Mouse (Mus musculus) lung, embryonic 16.5 days (tissue): ENCODE measurements around the gene Sms. TPM values are rescaled to one million over a fixed set of nuclear protein-coding genes. Genes with fewer than 3 reads are reported as not detected.

Source experiments
- ATAC-seq: fragments of 200-750 bp; cut with Nextera tagmentation; 2 replicates; pipeline ENCODE4 v1.8.0; 2017; ENCODE audit warnings: low read depth, mild to moderate bottlenecking, moderate library complexity
- H3K27ac ChIP-seq: fragments of 300-500 bp; sonication (generic); 2 replicates; pipeline ENCODE4 v1.5.1; 2014; ENCODE audit warnings: mild to moderate bottlenecking, control low read depth, low read length
- H3K27me3 ChIP-seq: fragments of 300-500 bp; sonication (generic); 2 replicates; pipeline ENCODE4 v1.6.1; 2014; ENCODE audit warnings: low read depth, low read length, mixed read lengths; ENCODE audit not compliant: control insufficient read depth, insufficient read depth
- H3K36me3 ChIP-seq: fragments of 300-500 bp; sonication (generic); 2 replicates; pipeline ENCODE4 v1.6.1; 2014; ENCODE audit warnings: low read length; ENCODE audit not compliant: control insufficient read depth, insufficient read depth
- H3K4me1 ChIP-seq: fragments of 300-500 bp; sonication (generic); replicated peaks from 2 replicates; pipeline ENCODE4 v1.6.1; 2014; ENCODE audit warnings: low read length, mixed read lengths; ENCODE audit not compliant: control insufficient read depth, insufficient read depth
- H3K4me2 ChIP-seq: fragments of 300-500 bp; sonication (generic); 2 replicates; pipeline ENCODE4 v1.6.1; 2014; ENCODE audit warnings: low read depth, low read length, control low read depth
- H3K4me3 ChIP-seq: fragments of 300-500 bp; sonication (generic); 2 replicates; pipeline ENCODE4 v1.5.1; 2014; ENCODE audit warnings: mild to moderate bottlenecking, low read length, control low read depth
- H3K9ac ChIP-seq: fragments of 300-500 bp; sonication (generic); 2 replicates; pipeline ENCODE4 v1.6.1; 2014; ENCODE audit warnings: low read length, control low read depth
- H3K9me3 ChIP-seq: fragments of 300-500 bp; sonication (generic); 2 replicates; pipeline ENCODE4 v1.6.1; 2016; ENCODE audit warnings: low read length; ENCODE audit not compliant: control insufficient read depth
- WGBS: fragments of 180-500 bp; shearing (Covaris S2); extraction: QIAGEN DNeasy Blood & Tissue Kit; methylation state at CpG from one replicate; pipeline ENCODE4 v1.1.7; 2014; 5-methylcytosine and 5-hydroxymethylcytosine counted together
- polyA plus RNA-seq: library from polyadenylated mRNA; unstranded; fragments of >200 nt; fragmentation: Nextera tagmentation; extraction: Ambion mirVana; gene quantifications from 2 replicates; pipeline ENCODE4 v1.2.1, GENCODE M21; 2015

Gene Sms
- polyA plus RNA-seq, 1 experiment from 2014 or later, result 71.0 TPM

DNA sequence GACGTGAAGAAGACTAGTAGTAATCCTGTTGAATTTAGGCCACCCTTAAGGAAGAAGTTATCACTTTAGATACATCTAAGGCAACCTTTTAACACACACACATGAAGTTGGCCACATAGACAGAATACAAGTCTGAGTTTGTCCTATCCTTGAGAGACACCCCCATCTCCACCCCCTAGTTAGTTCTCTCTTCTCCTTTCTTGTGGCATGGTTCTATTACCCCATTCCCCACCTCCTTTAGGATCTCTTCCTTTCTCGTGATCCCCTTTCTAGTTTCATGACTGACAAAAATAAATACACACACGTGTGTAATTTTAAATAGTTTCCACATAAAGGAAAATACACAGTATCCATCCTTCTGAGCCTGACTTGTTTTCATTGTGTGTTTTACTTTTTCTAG, 23.3 kb downstream of the Sms start:
- no peaks in the 10 kb centered on the region for H3K4me1 ChIP-seq
- no peak overlapping the region for H3K4me3 ChIP-seq
- 72% methylated on average over 3 of the region's 3 CpGs for WGBS
- H3K27ac ChIP-seq, result no peak overlapping the region
- no peak for ATAC-seq
- no peak overlapping the region for H3K9ac ChIP-seq
- H3K36me3 ChIP-seq, result peaks cover 2% of the 10 kb centered on the region; the same call in 1 of the 2 replicates
- H3K9me3 ChIP-seq, result no peaks in the 10 kb centered on the region
- H3K4me2 ChIP-seq, result no peak overlapping the region
- H3K27me3 ChIP-seq, result no peaks in the 10 kb centered on the region

- no peak overlapping the region for H3K4me2 ChIP-seq
- peaks cover 2% of the 10 kb centered on the region; the same call in 1 of the 2 replicates for H3K36me3 ChIP-seq
- no peaks in the 10 kb centered on the region for H3K9me3 ChIP-seq
- no peak for ATAC-seq
- H3K9ac ChIP-seq, result no peak overlapping the region
- no peak overlapping the region for H3K27ac ChIP-seq
- WGBS, result 55% methylated on average over 2 of the region's 2 CpGs
- no peaks in the 10 kb centered on the region for H3K27me3 ChIP-seq
- H3K4me3 ChIP-seq, result no peak overlapping the region
- H3K4me1 ChIP-seq, result no peaks in the 10 kb centered on the region
Observed at GRCm38 (mm10) chrX:157468055-157468454, 24.0 kb downstream of the Sms start.

- Histone ChIP-seq H3K4me2 (no peak overlapping the region), H3K27me3 (no peaks in the 10 kb centered on the region), H3K9me3 (no peaks in the 10 kb centered on the region), H3K27ac (no peak overlapping the region), H3K4me1 (no peaks in the 10 kb centered on the region), H3K9ac (no peak overlapping the region), H3K4me3 (no peak overlapping the region), H3K36me3 (peaks cover 2% of the 10 kb centered on the region; the same call in 1 of the 2 replicates)
- WGBS, result 67% methylated on average over 1 of the region's 1 CpGs
- no peak for ATAC-seq
Observed at GRCm38 (mm10) chrX:157465949-157466348, 26.1 kb downstream of the Sms start.

DNA sequence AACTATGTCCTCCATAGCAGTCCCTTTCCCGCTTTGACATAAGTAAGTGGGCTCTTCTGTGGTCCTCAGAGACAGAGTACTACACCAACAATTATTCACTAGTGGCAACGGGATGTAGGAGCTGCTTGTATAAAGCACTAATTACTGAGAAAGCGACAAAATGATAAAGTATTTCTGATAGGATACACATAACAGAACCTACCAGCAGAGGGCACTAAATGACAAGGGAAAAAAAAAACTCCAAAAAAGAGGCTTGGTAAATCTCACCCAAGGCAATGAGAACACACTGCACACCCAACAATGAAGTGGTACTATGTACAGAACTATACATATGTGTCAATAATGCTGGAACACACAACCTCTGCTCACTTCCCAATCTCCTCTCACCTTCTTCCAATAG, 29.4 kb downstream of the Sms start:
- no peak overlapping the region for H3K27ac ChIP-seq
- ATAC-seq, result no peak
- WGBS, result 77% methylated on average over 3 of the region's 3 CpGs
- H3K4me3 ChIP-seq, result no peak overlapping the region
- H3K27me3 ChIP-seq, result no peaks in the 10 kb centered on the region
- peaks cover 3% of the 10 kb centered on the region; the same call in 1 of the 2 replicates for H3K36me3 ChIP-seq
- no peak overlapping the region for H3K9ac ChIP-seq
- no peak overlapping the region for H3K4me2 ChIP-seq
- H3K9me3 ChIP-seq, result no peaks in the 10 kb centered on the region
- no peaks in the 10 kb centered on the region for H3K4me1 ChIP-seq

DNA sequence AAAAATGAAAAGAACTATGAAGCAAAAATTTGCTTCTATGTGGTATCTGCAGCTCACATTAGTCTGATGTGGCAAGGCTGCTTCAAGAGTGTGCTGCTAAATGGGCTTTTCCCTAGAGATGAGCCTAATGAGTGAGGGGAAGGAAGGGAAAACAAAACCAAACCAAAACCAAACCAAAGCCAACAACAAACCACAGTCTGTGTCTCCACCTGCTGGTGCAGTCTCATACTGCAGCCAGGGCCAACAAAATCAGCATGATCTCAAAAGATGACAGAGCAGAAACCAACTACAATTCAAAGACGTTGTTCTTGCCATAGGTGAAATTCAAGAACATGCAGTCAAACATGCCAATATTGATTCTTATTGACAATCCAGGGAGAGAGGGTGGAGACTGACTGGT, 37.7 kb downstream of the Sms start:
- Histone ChIP-seq H3K9me3 (no peaks in the 10 kb centered on the region), H3K27ac (no peak overlapping the region), H3K4me2 (no peak overlapping the region), H3K9ac (no peak overlapping the region), H3K4me1 (no peaks in the 10 kb centered on the region), H3K4me3 (no peak overlapping the region), H3K27me3 (no peaks in the 10 kb centered on the region), H3K36me3 (peaks cover 3% of the 10 kb centered on the region; the same call in 1 of the 2 replicates)
- ATAC-seq, result no peak
- WGBS, result 56% methylated on average over 1 of the region's 1 CpGs

DNA sequence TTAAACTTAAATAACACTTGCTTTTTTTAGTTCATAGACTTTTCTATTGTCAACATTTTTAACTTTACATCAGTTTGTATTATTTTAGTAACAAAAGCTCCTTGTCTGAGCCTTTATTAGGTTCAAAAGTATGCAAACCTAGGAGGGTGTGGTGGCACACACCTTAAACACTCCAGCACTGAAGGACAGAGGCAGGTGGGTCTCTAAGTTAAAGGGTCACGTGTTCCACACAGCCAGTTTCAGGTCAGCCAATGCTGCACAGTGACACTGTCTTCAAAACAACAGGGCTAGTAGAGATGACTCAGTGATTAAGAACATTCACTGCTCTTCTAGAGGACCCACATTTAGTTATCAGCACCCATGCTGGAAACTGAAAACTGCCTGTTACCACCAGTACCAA, 43.1 kb downstream of the Sms start:
- no peak overlapping the region for H3K4me3 ChIP-seq
- WGBS, result 89% methylated on average over 1 of the region's 1 CpGs
- H3K9me3 ChIP-seq, result no peaks in the 10 kb centered on the region
- no peaks in the 10 kb centered on the region for H3K4me1 ChIP-seq
- ATAC-seq, result no peak
- H3K27me3 ChIP-seq, result no peaks in the 10 kb centered on the region
- H3K9ac ChIP-seq, result no peak overlapping the region
- H3K36me3 ChIP-seq, result no peaks in the 10 kb centered on the region
- no peak overlapping the region for H3K4me2 ChIP-seq
- H3K27ac ChIP-seq, result no peak overlapping the region

GRCm38 (mm10) chrX:157447431-157447830, 44.7 kb downstream of the Sms start:
- H3K9me3 ChIP-seq, result no peaks in the 10 kb centered on the region
- no peaks in the 10 kb centered on the region for H3K4me1 ChIP-seq
- WGBS, result 81% methylated on average over 6 of the region's 6 CpGs
- H3K27me3 ChIP-seq, result no peaks in the 10 kb centered on the region
- no peaks in the 10 kb centered on the region for H3K36me3 ChIP-seq
- H3K4me3 ChIP-seq, result no peak overlapping the region
- no peak overlapping the region for H3K27ac ChIP-seq
- H3K4me2 ChIP-seq, result no peak overlapping the region
- no peak for ATAC-seq
- H3K9ac ChIP-seq, result no peak overlapping the region

DNA sequence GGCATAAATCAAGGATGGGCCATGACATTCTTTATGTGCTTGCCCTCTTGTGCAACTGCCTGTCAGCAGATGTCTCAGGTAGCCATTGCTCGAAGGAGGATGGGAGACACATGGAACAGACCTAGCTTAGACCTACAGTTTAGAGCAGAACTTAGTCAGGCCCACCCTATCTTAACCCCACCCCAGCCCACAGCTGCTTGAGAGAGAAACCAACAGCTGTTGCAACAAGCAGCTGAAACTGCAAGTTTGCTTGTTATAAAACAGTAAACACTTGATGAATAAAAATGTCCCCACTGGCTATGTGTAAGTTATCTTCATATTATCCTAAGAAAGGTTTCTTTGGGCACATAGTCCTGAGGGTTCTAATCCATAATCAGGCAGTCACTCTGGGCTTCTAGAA, 57.3 kb downstream of the Sms start:
- ATAC-seq, result no peak
- Histone ChIP-seq H3K27me3 (no peaks in the 10 kb centered on the region), H3K4me3 (no peak overlapping the region), H3K27ac (no peak overlapping the region), H3K4me2 (no peak overlapping the region), H3K9me3 (no peaks in the 10 kb centered on the region), H3K36me3 (no peaks in the 10 kb centered on the region), H3K4me1 (no peaks in the 10 kb centered on the region), H3K9ac (no peak overlapping the region)
- 76% methylated on average over 1 of the region's 1 CpGs for WGBS

GRCm38 (mm10) chrX:157419451-157419850, 72.6 kb downstream of the Sms start:
- WGBS, result 20% methylated on average over 2 of the region's 2 CpGs
- Histone ChIP-seq H3K9me3 (no peaks in the 10 kb centered on the region), H3K4me1 (no peaks in the 10 kb centered on the region), H3K9ac (no peak overlapping the region), H3K4me3 (no peak overlapping the region), H3K36me3 (no peaks in the 10 kb centered on the region), H3K27ac (no peak overlapping the region), H3K27me3 (no peaks in the 10 kb centered on the region), H3K4me2 (no peak overlapping the region)
- ATAC-seq, result no peak

DNA sequence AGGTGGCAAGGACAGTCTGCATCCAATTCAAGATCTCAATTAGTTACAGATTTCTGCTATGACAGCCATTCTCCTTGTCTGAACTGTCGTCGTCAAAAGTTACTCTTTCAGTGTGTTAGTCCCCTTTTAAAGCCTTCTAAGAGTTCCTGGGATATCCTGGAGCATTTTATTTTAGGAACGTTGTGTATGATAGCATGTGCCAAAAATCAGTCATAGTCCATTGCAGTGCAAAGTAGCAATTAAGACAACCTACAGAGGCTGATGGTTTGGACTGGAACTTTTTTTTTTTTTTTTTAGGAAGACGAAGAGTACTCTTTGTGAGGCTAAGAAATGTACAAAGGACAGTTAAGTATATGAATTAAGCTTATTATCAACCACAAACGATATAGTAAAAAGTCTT, 76.9 kb downstream of the Sms start, which contains the start of gene Phex:
Gene Phex, minus strand, starts transcription at position 101 of the 400 bp plus-strand sequence.
- 0 out of 2 replicates have a peak within 1 kb of the TSS, but pooled peaks have one; percentile 1 for H3K27ac ChIP-seq
- H3K4me3 ChIP-seq, result no peak within 1 kb of the TSS
- H3K4me1 ChIP-seq, result no peaks in the 10 kb centered on the region
- no peaks in the 10 kb centered on the region for H3K9me3 ChIP-seq
- 42% methylated on average over 5 of the region's 5 CpGs for WGBS
- no peaks in the 10 kb centered on the region for H3K36me3 ChIP-seq
- ATAC-seq, result 0 out of 2 replicates have a peak, but pooled peaks have one; percentile 17
- no peaks in the 10 kb centered on the region for H3K27me3 ChIP-seq
- no peak within 1 kb of the TSS for H3K9ac ChIP-seq
- no peak within 1 kb of the TSS for H3K4me2 ChIP-seq
